Mouse (Mus musculus): Measurements from ENCODE around the gene Syngr2.
"Not testable (repeated sequence)": the region's sequence is repeated elsewhere in the genome, so short reads cannot be mapped to it uniquely, and the experiment has no call there.

Gene Syngr2

GRCm38 (mm10) chr11:117780582-117781111, 28.8 kb upstream of the Syngr2 start:
- no peak for DNase-seq (ENCODE audit: extremely low spot score, low read depth, low spot score)

GRCm38 (mm10) chr11:117781199-117781821, 28.2 kb upstream of the Syngr2 start:
- no peak for DNase-seq (ENCODE audit: extremely low spot score, low read depth, low spot score)

- DNase-seq (ENCODE audit: extremely low spot score, low read depth, low spot score) = no peak
Observed at GRCm38 (mm10) chr11:117781993-117782704, 27.3 kb upstream of the Syngr2 start, which contains the start of the genes Tmc8 and Tmc6. TSS of gene Tmc8 (plus strand) at chr11:117782076. TSS of gene Tmc6 (minus strand) at chr11:117782198.

GRCm38 (mm10) chr11:117782705-117783034, 26.8 kb upstream of the Syngr2 start:
- DNase-seq (ENCODE audit: extremely low spot score, low read depth, low spot score) = no peak

- DNase-seq (ENCODE audit: extremely low spot score, low read depth, low spot score) = no peak
Observed at GRCm38 (mm10) chr11:117783089-117783488, 26.4 kb upstream of the Syngr2 start.

- DNase-seq (ENCODE audit: extremely low spot score, low read depth, low spot score) = no peak
Observed at GRCm38 (mm10) chr11:117783683-117784309, 25.7 kb upstream of the Syngr2 start.

GRCm38 (mm10) chr11:117786294-117786693, 23.2 kb upstream of the Syngr2 start:
- no peak for DNase-seq (ENCODE audit: extremely low spot score, low read depth, low spot score)

GRCm38 (mm10) chr11:117788481-117788880, 21.0 kb upstream of the Syngr2 start:
- DNase-seq (ENCODE audit: extremely low spot score, low read depth, low spot score) = not testable (repeated sequence)

GRCm38 (mm10) chr11:117790286-117790685, 19.2 kb upstream of the Syngr2 start:
- no peak for DNase-seq (ENCODE audit: extremely low spot score, low read depth, low spot score)

GRCm38 (mm10) chr11:117790703-117791440, 18.6 kb upstream of the Syngr2 start:
- no peak for DNase-seq (ENCODE audit: extremely low spot score, low read depth, low spot score)

- no peak for DNase-seq (ENCODE audit: extremely low spot score, low read depth, low spot score)
Observed at GRCm38 (mm10) chr11:117791441-117791761, 18.1 kb upstream of the Syngr2 start.

- no peak for DNase-seq (ENCODE audit: extremely low spot score, low read depth, low spot score)
Observed at GRCm38 (mm10) chr11:117792281-117792888, 17.1 kb upstream of the Syngr2 start.

GRCm38 (mm10) chr11:117794035-117794551, 15.4 kb upstream of the Syngr2 start:
- DNase-seq (ENCODE audit: extremely low spot score, low read depth, low spot score) = no peak

GRCm38 (mm10) chr11:117796954-117797353, 12.5 kb upstream of the Syngr2 start:
- DNase-seq (ENCODE audit: extremely low spot score, low read depth, low spot score) = no peak

GRCm38 (mm10) chr11:117797511-117798159, 11.8 kb upstream of the Syngr2 start, which contains the start of gene 6030468B19Rik:
TSS of gene 6030468B19Rik (plus strand) at chr11:117797660.
- no peak for DNase-seq (ENCODE audit: extremely low spot score, low read depth, low spot score)

GRCm38 (mm10) chr11:117798160-117798541, 11.3 kb upstream of the Syngr2 start:
- DNase-seq (ENCODE audit: extremely low spot score, low read depth, low spot score) = no peak

- no peak for DNase-seq (ENCODE audit: extremely low spot score, low read depth, low spot score)
Observed at GRCm38 (mm10) chr11:117799174-117799573, 10.3 kb upstream of the Syngr2 start.

- DNase-seq (ENCODE audit: extremely low spot score, low read depth, low spot score) = no peak
Observed at GRCm38 (mm10) chr11:117800038-117800437, 9.4 kb upstream of the Syngr2 start.

- DNase-seq (ENCODE audit: extremely low spot score, low read depth, low spot score) = no peak
Observed at GRCm38 (mm10) chr11:117801650-117802049, 7.8 kb upstream of the Syngr2 start.

- DNase-seq (ENCODE audit: extremely low spot score, low read depth, low spot score) = no peak
Observed at GRCm38 (mm10) chr11:117803166-117803688, 6.2 kb upstream of the Syngr2 start.

Data from hindlimb bud, embryonic 11.5 days (tissue).